Mouse (Mus musculus): ENCODE results near the gene Flnb.

Gene Flnb

GRCm38 (mm10) chr14:7817770-7818462 lies at the start of gene Flnb:
TSS of gene Flnb (plus strand) at chr14:7817957.
- DNase-seq (ENCODE audit: low read depth): peak; percentile 95

DNA sequence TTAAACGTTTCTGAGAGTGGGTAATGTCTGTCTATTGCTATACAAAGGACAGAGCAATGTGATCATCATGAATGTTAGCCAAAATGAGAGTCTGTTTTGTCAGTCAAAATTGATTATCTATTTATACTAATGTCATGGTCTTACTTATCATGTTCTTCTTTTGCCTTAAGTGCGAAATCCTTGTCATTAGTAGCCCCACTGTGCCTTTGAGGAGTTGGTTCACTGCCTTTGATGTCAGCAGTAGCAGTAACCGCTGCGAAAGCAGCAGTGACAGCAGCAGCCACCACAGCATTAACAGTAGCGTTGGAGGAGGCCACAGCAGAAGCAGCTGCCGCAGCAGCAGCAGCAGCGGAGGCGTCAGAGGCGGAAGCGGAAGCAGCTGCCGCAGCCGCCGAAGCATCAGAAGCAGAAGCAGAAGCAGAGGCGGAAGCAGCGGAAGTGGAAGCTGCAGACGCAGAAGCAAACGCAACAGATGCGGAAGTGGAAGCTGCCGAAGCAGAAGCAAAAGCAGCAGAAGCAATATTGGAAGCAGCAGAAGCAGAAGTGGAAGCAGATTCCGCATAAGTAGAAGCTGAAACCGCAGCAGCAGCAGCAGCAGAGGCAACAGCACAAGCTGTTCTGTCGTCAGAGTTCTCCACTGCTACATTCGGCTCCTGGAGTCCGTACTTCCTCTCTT lies 43.9 kb upstream of the Flnb start:
- DNase-seq (ENCODE audit: low read depth): peak; percentile 79

GRCm38 (mm10) chr14:7786073-7786472 lies 31.7 kb upstream of the Flnb start:
- DNase-seq (ENCODE audit: low read depth): no peak

GRCm38 (mm10) chr14:7789266-7790030 lies 28.3 kb upstream of the Flnb start:
- DNase-seq (ENCODE audit: low read depth): no peak

DNA sequence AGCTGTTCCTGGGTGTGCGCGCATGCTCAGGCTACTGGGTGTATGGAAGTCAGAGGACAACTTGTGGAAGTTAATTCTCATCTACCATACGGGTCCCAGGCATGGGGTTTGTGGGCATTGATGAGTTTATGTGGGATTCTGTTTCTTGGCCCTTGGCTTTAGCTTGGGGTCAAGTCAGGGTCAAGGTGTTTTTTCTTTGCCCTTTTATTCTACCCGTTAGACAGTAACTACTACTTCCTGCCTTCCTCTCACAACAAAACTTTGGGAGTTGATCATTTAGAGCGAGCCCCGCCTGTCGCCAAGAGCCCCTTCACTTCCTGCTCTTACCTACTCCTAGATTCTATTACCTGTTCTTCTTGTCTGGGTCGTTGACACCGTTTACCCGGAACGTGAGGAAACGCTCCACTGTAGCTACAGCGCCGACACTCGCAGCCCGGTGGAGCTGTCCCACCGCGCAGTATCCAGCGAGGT lies 26.7 kb upstream of the Flnb start:
- no peak for DNase-seq (ENCODE audit: low read depth)

DNA sequence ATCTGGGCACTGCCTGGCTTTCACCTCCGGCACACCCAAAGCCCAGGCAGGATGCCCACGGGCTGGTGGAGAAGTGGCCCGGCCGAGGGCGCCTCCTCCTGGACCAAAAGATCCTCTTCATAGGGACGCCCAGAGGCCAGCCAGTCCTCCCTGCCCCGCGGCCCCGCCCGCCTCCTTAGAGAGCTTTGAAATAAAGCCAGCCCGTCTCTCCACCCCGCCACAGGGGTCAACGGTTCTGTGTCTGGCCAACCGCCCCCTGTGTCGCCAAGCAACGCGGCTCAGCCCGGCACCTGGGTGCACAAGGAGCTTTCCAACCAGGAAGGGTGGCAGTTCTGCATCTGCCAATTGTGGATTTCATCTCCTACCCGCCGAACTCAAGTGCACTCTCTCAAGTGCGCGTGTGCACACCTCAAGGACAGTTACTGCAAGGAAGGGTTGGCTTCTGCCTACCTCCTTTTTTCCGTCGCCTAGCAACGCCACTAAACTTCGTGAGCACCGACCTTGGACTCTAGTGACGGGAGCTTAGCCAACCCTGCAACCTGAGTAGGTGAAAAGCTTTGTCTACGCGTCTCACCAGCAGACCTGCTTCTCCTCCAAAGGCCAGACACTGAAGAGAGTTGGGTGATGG lies 26.1 kb upstream of the Flnb start, which contains the start of gene Gm26661:
Gm26661 (plus strand) TSS at position 56 of the 628 bp plus-strand sequence.
- DNase-seq (ENCODE audit: low read depth): no peak

- no peak for DNase-seq (ENCODE audit: low read depth)
Measured at GRCm38 (mm10) chr14:7795961-7796360, 21.8 kb upstream of the Flnb start.

DNA sequence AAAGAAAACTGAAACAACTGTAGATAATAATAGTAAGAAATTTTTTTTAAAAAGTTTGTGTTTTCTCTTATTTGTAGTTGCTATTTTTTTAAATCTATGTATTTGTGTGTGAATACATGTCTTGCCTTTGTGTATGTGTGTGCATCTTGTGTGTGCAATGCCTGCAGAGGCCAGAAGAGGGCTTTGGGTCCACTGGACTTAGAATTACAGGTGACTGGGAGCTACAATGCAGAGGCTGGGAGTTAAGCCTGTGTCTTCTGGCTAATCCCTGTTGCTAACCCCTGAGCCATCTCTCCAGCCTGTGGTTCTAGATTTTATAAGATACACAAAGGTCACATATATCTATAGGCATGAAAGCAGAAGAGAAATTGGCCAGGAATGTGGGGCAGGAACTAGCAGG lies 17.1 kb upstream of the Flnb start:
- no peak for DNase-seq (ENCODE audit: low read depth)

- DNase-seq (ENCODE audit: low read depth): peak; percentile 63
Measured at GRCm38 (mm10) chr14:7801831-7802230, 15.9 kb upstream of the Flnb start.

DNA sequence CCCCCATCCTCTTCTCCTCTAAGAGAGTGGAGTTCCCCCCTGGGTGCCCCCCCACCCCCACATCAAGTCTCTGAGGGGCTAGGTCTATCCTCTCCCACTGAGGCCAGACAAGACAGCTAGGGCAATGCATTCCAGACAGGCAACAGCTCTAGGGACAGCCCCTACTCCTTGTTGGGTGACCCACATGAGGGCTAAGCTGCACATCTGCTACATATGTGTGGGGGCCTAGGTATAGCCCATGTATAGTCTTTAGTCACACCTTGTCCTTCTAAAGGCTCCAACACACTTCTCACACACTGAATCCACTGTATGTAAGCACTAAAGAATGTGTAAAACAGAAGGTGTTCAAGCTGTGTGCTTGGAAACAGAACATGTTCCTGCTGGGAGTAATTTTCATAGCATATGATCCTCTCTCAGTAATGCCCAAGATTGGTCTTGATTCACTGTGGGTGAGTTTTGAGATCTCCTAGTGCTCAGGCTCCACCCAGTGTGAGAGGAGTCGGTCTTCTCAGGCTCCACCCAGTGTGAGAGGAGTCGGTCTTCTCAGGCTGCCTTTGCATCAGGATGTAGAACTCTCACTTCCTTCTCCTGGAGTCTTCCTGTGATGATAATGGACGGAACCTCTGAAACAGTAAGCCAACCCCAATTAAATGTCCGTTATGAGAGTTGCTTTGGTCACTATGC lies 13.7 kb upstream of the Flnb start:
- peak; percentile 63 for DNase-seq (ENCODE audit: low read depth)

- DNase-seq (ENCODE audit: low read depth): peak; percentile 15
Measured at GRCm38 (mm10) chr14:7804558-7804905, 13.2 kb upstream of the Flnb start.

DNA sequence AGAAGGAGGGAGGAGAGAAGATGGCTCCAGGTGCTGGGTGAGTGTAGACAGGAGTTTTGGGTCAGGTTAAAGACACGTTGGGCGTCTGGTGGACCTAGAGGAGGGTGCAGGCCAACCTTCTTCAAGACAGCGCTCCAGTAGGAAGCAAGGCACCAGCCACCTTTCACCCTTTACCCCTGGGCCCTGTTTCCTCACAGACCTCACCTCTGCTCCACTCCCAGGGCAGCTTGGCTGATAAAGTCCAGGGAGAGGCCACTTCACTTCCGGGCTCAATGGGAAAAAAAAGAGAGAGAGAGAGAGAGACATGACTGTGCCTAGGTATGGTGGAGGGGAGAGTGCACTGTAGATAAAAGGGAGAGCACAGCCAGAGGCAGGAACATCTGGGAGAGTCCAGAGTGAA lies 10.0 kb upstream of the Flnb start:
- no peak for DNase-seq (ENCODE audit: low read depth)

GRCm38 (mm10) chr14:7808501-7808981 lies 9.2 kb upstream of the Flnb start:
- peak; percentile 64 for DNase-seq (ENCODE audit: low read depth)

DNA sequence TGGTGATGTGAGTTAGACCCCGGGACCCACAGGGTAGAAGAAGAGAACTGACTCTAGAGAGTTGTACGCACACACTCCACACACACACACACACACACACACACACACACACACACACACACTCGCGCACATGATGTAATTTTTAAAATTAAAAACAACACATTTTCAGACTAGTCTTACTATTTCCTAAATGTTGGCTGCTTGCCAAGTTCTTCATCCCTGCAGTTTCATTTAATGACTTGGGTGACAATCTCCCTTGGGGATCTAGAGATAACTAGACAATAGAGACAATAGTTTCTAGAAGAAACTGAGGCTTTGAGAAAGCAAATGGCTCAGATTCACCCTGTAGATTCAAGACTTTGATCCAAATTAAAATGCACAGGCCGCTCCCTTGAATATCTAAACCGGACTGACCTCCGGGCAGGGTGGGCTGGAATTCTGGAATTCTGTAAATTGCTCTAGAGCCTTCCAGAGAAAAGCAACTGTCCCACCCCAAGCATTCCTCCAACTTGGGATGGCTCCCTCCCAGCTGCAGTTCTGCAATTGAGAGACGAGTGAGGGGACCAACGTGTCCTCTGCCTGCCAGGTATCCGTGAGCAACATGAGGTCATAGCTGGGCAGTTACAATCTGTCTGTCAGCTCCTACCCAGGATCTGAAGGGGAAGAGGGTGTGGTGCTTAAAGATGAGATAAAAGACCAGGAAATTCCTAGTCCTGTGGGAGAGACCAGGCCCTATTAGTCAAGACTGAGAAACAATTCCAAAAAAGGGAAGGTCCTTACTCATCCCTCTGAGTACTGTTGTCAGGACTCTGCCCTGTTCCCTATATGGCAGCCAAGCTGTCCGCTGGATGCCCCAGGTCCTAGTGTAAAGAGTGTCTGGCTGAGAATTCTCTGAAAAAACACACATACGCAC lies 8.5 kb upstream of the Flnb start:
- peak; percentile 30 for DNase-seq (ENCODE audit: low read depth)

DNA sequence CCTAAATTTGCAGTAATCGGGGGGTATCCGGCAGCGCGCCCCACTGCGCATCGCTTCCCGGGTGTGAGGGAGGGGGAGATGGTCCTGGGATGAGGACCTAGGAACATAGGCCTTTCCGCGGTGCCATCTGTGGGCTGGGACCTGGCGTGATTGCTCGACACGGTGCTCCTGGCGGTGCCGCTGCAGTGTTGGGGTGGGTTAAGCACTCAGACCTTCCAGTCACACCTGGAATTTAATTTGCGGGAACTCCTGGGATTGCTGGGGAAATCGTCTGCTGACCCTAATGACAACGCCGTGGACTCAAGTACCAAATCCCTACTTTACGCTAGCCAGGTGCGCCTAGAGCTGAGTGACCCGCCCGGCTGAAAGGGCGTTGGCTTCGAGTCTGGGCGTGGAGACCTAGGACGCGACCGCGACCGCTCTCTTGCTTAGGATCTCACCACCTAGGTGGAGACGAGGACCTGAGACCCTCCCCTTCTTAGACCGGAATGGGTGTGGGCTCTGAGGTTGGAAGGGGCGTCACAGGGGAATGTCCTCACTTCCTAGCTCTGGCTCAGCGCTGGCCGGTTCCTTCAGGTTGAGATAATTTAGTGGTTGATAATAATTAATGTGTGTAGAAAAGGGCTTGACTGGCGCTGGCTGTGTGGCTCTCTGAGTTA lies 835 bp downstream of the Flnb start:
- DNase-seq (ENCODE audit: low read depth): peak; percentile 64

DNA sequence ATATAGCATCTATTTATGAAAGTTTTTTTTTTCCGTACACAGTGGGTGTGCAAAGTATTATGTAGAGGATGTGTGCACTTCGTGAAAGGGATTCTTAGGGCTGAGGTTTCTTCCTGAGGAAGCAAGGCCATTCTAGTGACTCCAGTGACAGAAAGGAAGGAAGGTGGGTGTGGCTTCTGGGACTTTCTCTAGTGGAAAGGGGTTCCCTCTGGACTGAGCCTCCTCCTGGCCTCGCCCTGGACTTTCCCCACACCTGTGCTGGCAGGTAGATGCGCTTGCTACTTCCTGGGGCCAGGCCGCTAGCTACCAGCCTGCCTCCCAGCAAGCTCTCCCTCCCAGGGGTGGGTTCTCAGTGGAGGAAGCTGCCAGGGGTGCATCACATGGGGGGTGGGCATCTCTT lies 1.7 kb downstream of the Flnb start:
- DNase-seq (ENCODE audit: low read depth): no peak

GRCm38 (mm10) chr14:7821341-7821740 lies 3.6 kb downstream of the Flnb start:
- no peak for DNase-seq (ENCODE audit: low read depth)

DNA sequence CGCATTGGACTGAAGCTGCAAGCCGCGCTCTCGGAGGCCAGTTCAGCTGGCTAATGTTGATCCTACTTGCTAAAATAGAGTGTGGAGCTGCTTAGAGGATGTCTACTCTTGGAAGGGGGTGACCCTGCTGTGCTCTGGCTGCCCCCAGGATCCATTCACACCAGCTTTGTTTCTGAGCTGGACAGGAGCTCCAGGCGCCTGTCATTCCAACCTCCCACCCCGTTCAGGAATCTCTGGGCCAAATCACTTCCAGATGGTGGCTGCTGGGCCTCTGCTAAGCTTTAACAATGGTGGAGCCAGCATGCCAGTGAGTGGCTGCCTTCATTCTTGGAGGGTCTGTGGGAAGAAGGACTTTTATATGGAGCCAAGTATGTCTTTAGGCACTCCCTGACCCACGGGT lies 4.9 kb downstream of the Flnb start:
- no peak for DNase-seq (ENCODE audit: low read depth)

GRCm38 (mm10) chr14:7824651-7825268 lies 7.0 kb downstream of the Flnb start:
- DNase-seq (ENCODE audit: low read depth): peak; percentile 17
